Mouse (Mus musculus): Measurements from ENCODE around the gene Thrb. TPM values are rescaled to one million over a fixed set of nuclear protein-coding genes. Genes with fewer than 3 reads are reported as not detected.

The Thrb gene
- polyA plus RNA-seq, 1 experiment from 2014 or later = 0.64 TPM

DNA sequence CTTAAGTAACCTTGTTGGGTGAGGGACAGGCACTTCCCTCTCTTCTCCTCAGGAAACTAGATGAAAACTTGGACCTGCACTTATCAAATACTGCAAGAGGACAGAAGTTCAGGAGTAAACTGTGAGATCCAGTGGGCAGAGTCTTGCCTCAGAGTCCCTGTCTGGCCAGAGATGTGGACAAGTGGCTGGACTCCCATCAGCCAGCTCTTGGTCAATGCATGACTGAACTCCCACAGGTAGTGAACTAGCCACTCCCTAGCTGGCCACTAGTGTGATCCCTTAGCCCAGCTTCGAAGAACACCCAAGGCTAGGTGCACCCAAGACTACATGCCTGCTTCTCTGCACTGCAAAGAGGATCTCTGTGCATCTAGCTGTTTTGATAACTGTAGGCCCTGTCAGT is 234.7 kb downstream of the Thrb start:
- no peaks in the 10 kb centered on the region for H3K4me1 ChIP-seq (replicated peaks)
- no peaks in the 10 kb centered on the region for H3K9me3 ChIP-seq (replicated peaks)
- no peak overlapping the region for H3K4me3 ChIP-seq
- WGBS = 81% methylated on average over 1 of the region's 1 CpGs
- H3K4me2 ChIP-seq = no peak overlapping the region
- no peak for ATAC-seq (ENCODE audit: insufficient number of reproducible peaks, low FRiP score)
- H3K36me3 ChIP-seq = no peaks in the 10 kb centered on the region
- H3K27ac ChIP-seq (ENCODE audit: poor library complexity, severe bottlenecking) = no peak overlapping the region
- H3K27me3 ChIP-seq (replicated peaks) = no peaks in the 10 kb centered on the region
- H3K9ac ChIP-seq = no peak overlapping the region

DNA sequence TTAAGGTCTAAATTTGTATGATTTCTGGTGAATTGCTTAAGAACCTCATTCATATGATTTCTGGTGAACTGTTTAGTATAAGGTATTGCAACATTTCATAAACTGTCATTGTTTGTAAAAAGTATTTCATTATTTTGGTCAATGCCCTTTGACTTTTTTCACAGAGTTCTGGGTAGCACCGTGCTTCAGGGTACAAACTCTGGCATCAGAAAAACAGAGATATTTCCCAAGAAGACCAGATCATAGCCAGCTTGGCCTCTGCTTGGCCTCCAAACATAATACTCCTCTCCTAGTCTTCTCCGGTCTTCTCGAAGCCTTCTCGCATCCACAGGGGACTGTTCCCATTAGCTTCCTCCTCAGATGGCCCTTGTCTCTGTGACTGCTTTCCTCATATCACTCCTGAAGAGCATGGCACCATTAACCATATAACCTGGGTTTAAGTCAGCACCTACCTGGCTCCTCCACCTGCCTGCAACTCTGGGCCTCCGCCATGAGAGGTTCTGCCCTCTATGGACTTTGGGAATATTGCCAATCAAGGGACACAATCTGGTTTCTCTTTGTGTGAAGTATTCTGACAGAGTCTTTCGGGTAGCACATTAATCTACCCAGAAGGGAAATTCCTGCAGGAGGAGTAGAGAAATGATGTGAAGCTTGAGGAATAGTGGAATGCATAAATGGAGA is 239.8 kb downstream of the Thrb start:
- Histone ChIP-seq H3K27ac (ENCODE audit: poor library complexity, severe bottlenecking) (no peak overlapping the region), H3K4me3 (no peak overlapping the region), H3K9ac (no peak overlapping the region), H3K36me3 (no peaks in the 10 kb centered on the region), H3K27me3 (replicated peaks) (no peaks in the 10 kb centered on the region), H3K4me2 (no peak overlapping the region), H3K9me3 (replicated peaks) (no peaks in the 10 kb centered on the region), H3K4me1 (replicated peaks) (0 out of 2 replicates have a peak, but pooled peaks cover 3% of the 10 kb centered on the region)
- ATAC-seq (ENCODE audit: insufficient number of reproducible peaks, low FRiP score) = no peak
- WGBS = 82% methylated on average over 6 of the region's 6 CpGs

DNA sequence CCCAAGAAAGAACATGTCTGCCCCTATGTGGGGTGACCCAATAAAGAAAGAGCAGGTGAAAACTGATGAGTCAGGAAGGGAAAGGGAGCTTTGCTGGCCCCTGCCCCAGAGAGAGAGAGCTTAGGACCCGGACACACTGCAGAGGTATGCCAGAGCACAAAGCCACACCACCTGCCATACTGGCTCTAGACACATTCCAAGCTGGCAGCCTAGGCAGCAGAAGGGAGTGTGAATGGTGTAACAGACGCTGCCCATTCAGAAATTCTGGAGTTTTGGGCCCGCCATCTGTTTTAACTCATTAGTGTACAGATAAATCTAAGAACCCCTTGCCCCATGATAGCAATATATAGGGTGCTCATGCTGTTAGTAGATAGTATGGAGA is 240.3 kb downstream of the Thrb start:
- WGBS = 73% methylated on average over 3 of the region's 3 CpGs
- Histone ChIP-seq H3K4me1 (replicated peaks) (0 out of 2 replicates have a peak, but pooled peaks cover 3% of the 10 kb centered on the region), H3K27ac (ENCODE audit: poor library complexity, severe bottlenecking) (no peak overlapping the region), H3K4me2 (no peak overlapping the region), H3K36me3 (no peaks in the 10 kb centered on the region), H3K9ac (no peak overlapping the region), H3K4me3 (no peak overlapping the region), H3K9me3 (replicated peaks) (no peaks in the 10 kb centered on the region), H3K27me3 (replicated peaks) (no peaks in the 10 kb centered on the region)
- no peak for ATAC-seq (ENCODE audit: insufficient number of reproducible peaks, low FRiP score)

DNA sequence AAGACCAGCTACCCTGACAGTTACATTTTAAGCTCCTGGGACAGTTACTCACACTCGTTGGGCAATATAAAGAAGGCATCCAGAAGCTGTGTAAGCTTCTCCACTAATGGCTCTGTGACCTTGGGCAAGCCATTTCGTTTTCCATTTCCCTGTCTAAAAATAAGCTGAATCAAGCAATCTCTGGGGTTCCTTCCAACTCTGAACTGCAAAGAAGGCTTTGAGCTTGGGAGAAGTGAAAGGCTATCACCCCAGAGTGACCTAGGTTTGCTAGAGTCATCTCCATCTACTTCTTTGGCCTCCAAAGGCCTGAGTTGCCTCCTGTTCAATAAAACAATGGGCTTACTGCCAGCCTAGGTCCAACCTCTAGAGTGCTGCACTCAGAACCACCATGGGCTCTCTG is 242.4 kb downstream of the Thrb start:
- Histone ChIP-seq H3K9ac (no peak overlapping the region), H3K27ac (ENCODE audit: poor library complexity, severe bottlenecking) (no peak overlapping the region), H3K4me2 (no peak overlapping the region), H3K9me3 (replicated peaks) (no peaks in the 10 kb centered on the region), H3K4me3 (no peak overlapping the region), H3K4me1 (replicated peaks) (0 out of 2 replicates have a peak, but pooled peaks cover 3% of the 10 kb centered on the region), H3K36me3 (no peaks in the 10 kb centered on the region), H3K27me3 (replicated peaks) (no peaks in the 10 kb centered on the region)
- no peak for ATAC-seq (ENCODE audit: insufficient number of reproducible peaks, low FRiP score)
- 57% methylated on average over 2 of the region's 2 CpGs for WGBS

DNA sequence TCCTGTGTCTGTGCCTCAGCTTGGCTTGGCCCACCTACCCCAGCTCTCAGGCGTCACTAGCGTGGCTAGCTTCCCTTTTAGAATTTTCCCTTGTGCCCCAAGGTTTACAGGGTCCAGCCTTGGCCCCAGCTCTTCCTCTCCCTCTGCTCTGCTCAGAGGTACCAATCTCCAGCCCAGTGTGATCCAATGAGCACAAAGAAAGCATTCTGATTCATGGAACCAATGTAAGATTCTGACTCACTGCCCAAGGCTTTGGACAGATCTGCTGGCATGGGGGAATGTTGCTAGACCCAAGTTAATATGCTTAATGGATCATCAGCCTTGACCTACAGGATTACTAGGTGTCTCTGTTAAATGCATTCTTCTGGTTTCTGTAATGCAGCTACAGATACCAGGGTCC is 243.1 kb downstream of the Thrb start:
- no peak overlapping the region for H3K4me3 ChIP-seq
- H3K9me3 ChIP-seq (replicated peaks) = no peaks in the 10 kb centered on the region
- ATAC-seq (ENCODE audit: insufficient number of reproducible peaks, low FRiP score) = no peak
- no peak overlapping the region for H3K9ac ChIP-seq
- no peaks in the 10 kb centered on the region for H3K36me3 ChIP-seq
- no peaks in the 10 kb centered on the region for H3K27me3 ChIP-seq (replicated peaks)
- H3K4me2 ChIP-seq = no peak overlapping the region
- H3K27ac ChIP-seq (ENCODE audit: poor library complexity, severe bottlenecking) = no peak overlapping the region
- whole genome bisulfite sequencing = 53% methylated on average over 2 of the region's 2 CpGs
- 0 out of 2 replicates have a peak, but pooled peaks cover 3% of the 10 kb centered on the region for H3K4me1 ChIP-seq (replicated peaks)

DNA sequence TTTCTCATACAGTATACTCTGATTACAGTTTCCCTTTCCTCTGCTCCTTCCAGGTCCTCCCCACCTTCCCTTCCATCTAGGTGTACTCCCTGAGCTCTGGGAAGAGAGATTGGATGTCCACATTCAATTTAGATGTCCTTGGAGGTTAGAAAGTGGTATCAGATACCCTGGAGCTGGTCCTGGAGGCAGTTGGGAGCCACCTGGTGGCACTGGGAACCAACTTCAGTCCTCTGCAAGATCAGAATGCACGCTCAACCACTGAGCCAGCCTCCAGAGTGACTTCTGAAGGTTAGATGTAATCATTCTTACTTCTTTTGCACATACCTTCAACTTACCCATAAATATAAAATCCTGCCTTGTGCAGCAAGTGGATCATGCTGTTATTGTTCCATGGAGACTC is 244.5 kb downstream of the Thrb start:
- Histone ChIP-seq H3K27ac (ENCODE audit: poor library complexity, severe bottlenecking) (no peak overlapping the region), H3K9me3 (replicated peaks) (no peaks in the 10 kb centered on the region), H3K9ac (no peak overlapping the region), H3K4me3 (no peak overlapping the region), H3K27me3 (replicated peaks) (no peaks in the 10 kb centered on the region), H3K36me3 (no peaks in the 10 kb centered on the region), H3K4me1 (replicated peaks) (0 out of 2 replicates have a peak, but pooled peaks cover 3% of the 10 kb centered on the region), H3K4me2 (no peak overlapping the region)
- WGBS = 57% methylated on average over 1 of the region's 1 CpGs
- no peak for ATAC-seq (ENCODE audit: insufficient number of reproducible peaks, low FRiP score)

DNA sequence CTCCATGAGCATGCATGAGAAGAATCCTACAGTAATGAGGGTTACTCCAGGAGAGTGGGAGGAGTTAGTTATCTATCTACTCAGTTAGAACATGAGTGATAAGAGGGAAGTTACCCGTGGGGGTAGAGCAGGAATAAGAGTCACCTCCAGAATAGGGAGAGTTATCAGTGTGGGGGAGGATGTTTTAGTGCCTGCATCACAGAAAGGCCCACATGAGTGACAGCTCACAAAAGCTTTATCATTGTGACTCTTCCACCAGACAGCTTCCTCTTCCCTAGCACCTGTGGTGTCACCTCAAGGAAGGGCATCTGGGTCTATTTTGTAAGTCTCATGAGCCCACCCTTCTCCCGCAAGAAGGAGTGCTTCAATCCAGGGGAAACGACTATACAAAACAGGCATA is 245.6 kb downstream of the Thrb start:
- no peaks in the 10 kb centered on the region for H3K36me3 ChIP-seq
- 0 out of 2 replicates have a peak, but pooled peaks cover 3% of the 10 kb centered on the region for H3K4me1 ChIP-seq (replicated peaks)
- H3K27me3 ChIP-seq (replicated peaks) = no peaks in the 10 kb centered on the region
- H3K9ac ChIP-seq = no peak overlapping the region
- no peaks in the 10 kb centered on the region for H3K9me3 ChIP-seq (replicated peaks)
- no peak overlapping the region for H3K27ac ChIP-seq (ENCODE audit: poor library complexity, severe bottlenecking)
- 38% methylated on average over 3 of the region's 3 CpGs for WGBS
- ATAC-seq (ENCODE audit: insufficient number of reproducible peaks, low FRiP score) = no peak
- no peak overlapping the region for H3K4me3 ChIP-seq
- H3K4me2 ChIP-seq = no peak overlapping the region

DNA sequence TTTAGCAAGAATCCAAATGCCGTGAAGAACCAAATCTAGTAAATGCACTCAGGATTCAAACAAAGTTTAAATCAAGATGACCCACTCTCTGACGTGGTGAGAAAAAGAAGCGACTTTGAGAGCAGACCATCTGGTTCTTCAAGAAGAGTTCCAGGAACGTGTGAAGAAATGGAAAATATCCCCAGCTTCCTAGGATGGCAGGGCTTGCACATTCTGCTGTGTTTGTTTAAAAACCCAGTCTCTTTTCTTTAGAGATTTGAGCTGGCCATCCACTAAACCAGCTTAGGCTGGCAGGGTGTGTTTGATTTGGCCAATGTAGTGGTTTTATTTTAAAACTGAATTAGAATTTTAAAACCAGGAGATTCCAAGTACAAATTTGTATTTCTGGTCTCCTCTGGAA is 246.9 kb downstream of the Thrb start:
- no peaks in the 10 kb centered on the region for H3K36me3 ChIP-seq
- no peak for ATAC-seq (ENCODE audit: insufficient number of reproducible peaks, low FRiP score)
- no peak overlapping the region for H3K9ac ChIP-seq
- 0 out of 2 replicates have a peak, but pooled peaks cover 3% of the 10 kb centered on the region for H3K4me1 ChIP-seq (replicated peaks)
- no peak overlapping the region for H3K27ac ChIP-seq (ENCODE audit: poor library complexity, severe bottlenecking)
- no peak overlapping the region for H3K4me2 ChIP-seq
- WGBS = 59% methylated on average over 4 of the region's 4 CpGs
- no peak overlapping the region for H3K4me3 ChIP-seq
- H3K9me3 ChIP-seq (replicated peaks) = no peaks in the 10 kb centered on the region
- H3K27me3 ChIP-seq (replicated peaks) = no peaks in the 10 kb centered on the region

DNA sequence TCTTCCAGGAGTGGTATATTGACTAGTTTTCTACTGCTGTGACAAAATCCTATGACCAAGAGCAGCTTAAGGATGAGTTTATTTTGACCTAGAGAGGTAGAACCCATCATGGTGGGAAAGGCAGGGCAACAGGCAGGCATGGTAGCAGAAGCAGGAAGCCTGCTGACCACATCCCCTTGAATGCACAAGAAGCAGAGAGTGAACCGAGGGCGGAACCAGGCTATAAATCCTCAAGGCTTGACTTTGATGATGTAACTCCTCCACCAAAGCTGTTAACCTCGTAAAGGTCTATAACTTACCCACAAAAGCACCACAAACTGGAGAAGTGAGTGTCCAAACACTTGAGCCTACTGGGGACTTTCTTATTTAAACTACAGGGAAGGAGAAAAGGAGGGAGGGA is 251.1 kb downstream of the Thrb start:
- Histone ChIP-seq H3K4me1 (replicated peaks) (no peaks in the 10 kb centered on the region), H3K27me3 (replicated peaks) (no peaks in the 10 kb centered on the region), H3K4me2 (no peak overlapping the region), H3K36me3 (no peaks in the 10 kb centered on the region), H3K4me3 (no peak overlapping the region), H3K9ac (no peak overlapping the region), H3K9me3 (replicated peaks) (no peaks in the 10 kb centered on the region), H3K27ac (ENCODE audit: poor library complexity, severe bottlenecking) (no peak overlapping the region)
- ATAC-seq (ENCODE audit: insufficient number of reproducible peaks, low FRiP score) = no peak
- WGBS = 80% methylated on average over 3 of the region's 3 CpGs

DNA sequence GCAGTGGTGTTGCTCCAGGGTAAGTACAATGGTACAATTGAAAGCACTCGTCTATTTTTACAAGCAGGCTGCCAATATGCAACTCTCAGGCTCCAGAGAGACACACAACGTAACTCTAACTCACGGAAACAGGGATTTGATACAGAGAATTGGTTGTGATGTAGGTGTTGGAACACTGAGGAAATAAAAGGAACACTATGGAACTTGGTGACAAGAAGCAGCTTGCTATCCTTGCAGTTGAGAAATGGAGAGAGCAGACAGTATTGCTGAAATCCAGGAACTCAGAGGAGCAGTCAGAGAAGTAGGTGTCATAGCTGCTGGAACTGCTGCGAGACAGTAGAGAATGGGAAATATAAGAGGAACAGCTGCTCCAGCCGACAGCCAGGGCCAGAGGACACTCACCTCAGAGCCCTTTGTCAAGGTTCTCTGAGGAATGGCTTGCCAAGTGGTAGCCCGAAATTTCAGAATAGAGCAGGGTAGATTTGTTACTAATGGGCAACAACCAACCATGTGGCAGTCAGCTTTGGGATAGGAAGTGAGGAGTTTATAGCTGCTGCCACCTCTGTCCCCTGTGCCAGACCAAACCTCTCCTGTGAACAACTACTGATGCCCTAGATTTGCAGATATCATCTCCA is 252.6 kb downstream of the Thrb start:
- Histone ChIP-seq H3K4me2 (no peak overlapping the region), H3K36me3 (no peaks in the 10 kb centered on the region), H3K9me3 (replicated peaks) (no peaks in the 10 kb centered on the region), H3K27me3 (replicated peaks) (no peaks in the 10 kb centered on the region), H3K4me1 (replicated peaks) (no peaks in the 10 kb centered on the region; the same call in 1 of the 2 replicates), H3K27ac (ENCODE audit: poor library complexity, severe bottlenecking) (no peak overlapping the region), H3K9ac (no peak overlapping the region), H3K4me3 (no peak overlapping the region)
- no peak for ATAC-seq (ENCODE audit: insufficient number of reproducible peaks, low FRiP score)
- 58% methylated on average over 6 of the region's 6 CpGs for WGBS

DNA sequence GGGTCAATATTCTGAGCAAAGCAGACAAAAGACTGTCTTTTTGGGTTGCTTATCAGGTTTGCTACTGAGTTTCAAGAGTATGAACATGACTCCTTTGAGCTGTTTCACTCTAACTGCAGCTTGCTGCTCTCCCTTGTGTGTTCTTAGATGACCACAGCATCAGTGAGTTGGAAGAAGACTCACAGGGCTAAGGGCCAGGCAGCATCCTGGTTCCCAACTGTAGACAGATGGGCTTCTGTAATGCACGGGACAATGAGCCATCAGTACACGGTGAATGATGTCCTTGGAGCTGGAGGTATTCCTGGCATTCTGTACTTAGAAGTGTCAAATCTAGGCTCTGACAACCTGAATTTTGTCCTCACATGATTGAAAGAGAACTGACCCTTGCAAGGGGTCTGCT is 255.5 kb downstream of the Thrb start:
- no peaks in the 10 kb centered on the region; the same call in 1 of the 2 replicates for H3K4me1 ChIP-seq (replicated peaks)
- no peaks in the 10 kb centered on the region for H3K27me3 ChIP-seq (replicated peaks)
- no peak overlapping the region for H3K4me3 ChIP-seq
- ATAC-seq (ENCODE audit: insufficient number of reproducible peaks, low FRiP score) = no peak
- H3K9ac ChIP-seq = no peak overlapping the region
- H3K4me2 ChIP-seq = no peak overlapping the region
- no peaks in the 10 kb centered on the region for H3K9me3 ChIP-seq (replicated peaks)
- no peak overlapping the region for H3K27ac ChIP-seq (ENCODE audit: poor library complexity, severe bottlenecking)
- WGBS = 49% methylated on average over 2 of the region's 2 CpGs
- no peaks in the 10 kb centered on the region for H3K36me3 ChIP-seq

All from heart, embryonic 12.5 days (tissue).